Mouse (Mus musculus) ES-E14 (cell line): ENCODE results near the gene Noxo1.

Experiments used
- CHD2 ChIP-seq: IDR thresholded peaks from 2 replicates; pipeline ENCODE4 v1.6.1; 2014; ENCODE audit warnings: mild to moderate bottlenecking, low read depth, low read length, inconsistent platforms
- HCFC1 ChIP-seq: IDR thresholded peaks from 2 replicates; pipeline ENCODE4 v1.6.1; 2012; ENCODE audit warnings: low read length, inconsistent platforms, borderline replicate concordance; ENCODE audit not compliant: insufficient read depth
- MAFK ChIP-seq: IDR thresholded peaks from 2 replicates; pipeline ENCODE4 v1.6.1; 2014; ENCODE audit warnings: mild to moderate bottlenecking, low read depth, low read length, inconsistent platforms; ENCODE audit not compliant: insufficient read depth
- ZNF384 ChIP-seq: IDR thresholded peaks from 2 replicates; pipeline ENCODE4 v1.6.1; 2012; ENCODE audit warnings: low read depth, low read length, inconsistent platforms

GRCm38 (mm10) chr17:24697985-24698384 lies 2.0 kb downstream of the Noxo1 start:
- TF ChIP-seq MAFK, result no peak
- TF ChIP-seq ZNF384, result no peak
- no peak for TF ChIP-seq HCFC1
- no peak for TF ChIP-seq CHD2
